Mouse (Mus musculus): ENCODE results near the gene Pla2g2e. TPM values are rescaled to one million over a fixed set of nuclear protein-coding genes. Genes with fewer than 3 reads are reported as not detected.

Gene Pla2g2e
- 0.40 TPM in 1 of 2 replicates, not detected in the other for polyA plus RNA-seq (2015; fragmentation: Nextera tagmentation; extraction: Ambion mirVana)

DNA sequence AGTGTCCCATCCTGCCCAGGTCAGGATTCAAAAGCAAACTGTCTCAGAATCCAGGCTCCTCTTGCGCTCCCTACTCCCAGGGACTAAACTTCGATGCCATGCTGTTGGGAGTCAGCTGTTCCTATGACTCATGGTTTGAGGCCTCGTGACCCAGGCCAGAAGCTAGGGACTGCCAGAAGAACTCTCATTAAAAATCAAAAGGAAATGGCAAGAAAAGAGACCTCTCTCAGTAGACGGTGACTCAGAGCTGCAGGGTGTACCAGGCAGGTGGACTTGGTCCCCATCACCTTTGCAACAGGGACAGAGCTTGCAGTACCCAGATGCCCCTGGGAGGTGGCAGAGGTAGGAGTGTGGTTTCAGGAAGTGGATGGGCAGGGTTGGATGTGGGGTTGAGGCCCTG, at the start of gene Pla2g2e:
Pla2g2e (plus strand) TSS at position 212 of the 400 bp plus-strand sequence.

DNA sequence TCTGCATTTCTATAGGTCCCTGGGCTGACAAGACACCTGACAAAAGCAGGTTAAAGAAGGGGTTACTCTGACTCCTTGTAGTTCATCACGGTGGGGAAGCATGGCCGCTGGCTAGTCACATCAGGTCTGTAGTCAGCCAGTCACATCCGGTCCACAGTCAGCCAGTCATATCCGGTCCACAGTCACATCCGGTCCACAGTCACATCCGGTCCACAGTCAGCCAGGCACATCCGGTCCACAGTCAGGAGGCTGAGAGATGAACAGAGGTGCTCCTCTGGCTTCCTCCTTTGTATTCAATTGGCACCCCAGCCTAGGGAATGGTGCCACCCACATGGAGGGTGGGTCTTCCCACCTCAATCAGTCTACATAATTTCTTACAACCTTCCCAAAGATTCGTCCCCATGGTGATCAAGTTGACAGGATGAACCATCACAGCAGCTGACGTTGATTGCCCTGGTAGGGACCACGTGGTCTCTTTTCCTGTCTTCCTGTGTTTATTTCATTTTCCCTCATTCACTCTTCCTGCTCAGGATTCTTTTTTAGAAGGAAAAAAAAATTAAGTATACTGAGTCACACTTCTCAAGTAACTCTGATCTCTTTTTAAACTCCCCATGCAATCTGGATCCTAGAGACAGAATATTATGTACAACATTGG, 14.3 kb upstream of the Pla2g2e start, which contains the start of gene Pla2g5:
Pla2g5 (minus strand) TSS at position 139 of the 655 bp plus-strand sequence.

DNA sequence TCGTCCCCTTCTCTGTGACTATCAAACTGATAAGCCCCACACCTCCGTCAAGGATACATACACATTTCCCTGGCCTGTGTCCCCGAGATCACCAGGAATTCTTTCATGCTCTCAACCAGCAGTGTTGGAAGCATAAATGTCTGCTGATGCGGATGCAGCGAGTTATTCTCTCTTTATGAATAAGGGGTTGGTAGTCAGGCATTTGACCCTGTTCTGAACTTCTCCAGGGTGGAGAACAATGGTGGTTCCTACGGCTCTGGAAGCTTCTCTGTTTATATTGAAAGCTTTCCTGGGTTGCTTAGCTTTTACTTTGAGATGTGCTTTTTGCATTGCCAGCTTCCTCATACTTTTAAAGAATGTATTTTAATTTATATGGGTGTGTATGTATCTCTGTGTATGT, 3.9 kb upstream of the Pla2g2e start, which contains the start of gene Gm13030:
Gm13030 (minus strand) TSS at position 101 of the 400 bp plus-strand sequence.

DNA sequence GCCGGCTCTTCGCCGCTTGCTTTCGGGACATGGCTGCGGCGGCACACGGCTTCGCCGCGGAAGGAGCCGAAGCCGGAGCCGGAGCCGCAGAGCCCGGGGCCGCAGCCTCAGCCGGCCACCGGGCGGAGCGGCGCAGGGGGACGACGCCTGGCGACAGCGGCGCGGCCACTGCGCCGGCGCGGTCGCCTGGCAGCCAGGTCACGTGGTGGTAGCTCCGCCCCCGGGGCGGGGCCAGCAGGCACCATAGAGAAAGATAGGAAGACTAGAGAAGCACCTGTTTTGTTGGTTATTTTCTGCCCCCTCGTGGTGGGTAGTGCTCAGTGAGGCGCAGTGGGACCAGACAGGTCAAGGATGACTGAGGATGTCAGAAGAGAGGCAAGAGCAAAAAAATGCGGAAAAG, 36.1 kb downstream of the Pla2g2e start, which contains the start of gene Otud3:
Otud3 (minus strand) TSS at position 149 of the 400 bp plus-strand sequence.

Other genes with a start within 250 kb of the Pla2g2e start
- not detected in 2 replicates for gene Vwa5b1, start 242.1 kb upstream of the Pla2g2e start, polyA plus RNA-seq (2015; fragmentation: Nextera tagmentation; extraction: Ambion mirVana)
- 0.18 and 0.21 TPM in 2 replicates for gene Pla2g2c, start 153.2 kb upstream of the Pla2g2e start, polyA plus RNA-seq (2015; fragmentation: Nextera tagmentation; extraction: Ambion mirVana)
- gene Ubxn10, start 140.8 kb upstream of the Pla2g2e start, polyA plus RNA-seq (2015; fragmentation: Nextera tagmentation; extraction: Ambion mirVana), result 0.31 and 0.37 TPM in 2 replicates
- 3.3 TPM in 1 of 2 replicates, not detected in the other for gene Pla2g2f, start 120.3 kb upstream of the Pla2g2e start, polyA plus RNA-seq (2015; fragmentation: Nextera tagmentation; extraction: Ambion mirVana)
- gene Pla2g2d, start 102.2 kb upstream of the Pla2g2e start, polyA plus RNA-seq (2015; fragmentation: Nextera tagmentation; extraction: Ambion mirVana), result 0.12 and 0.40 TPM in 2 replicates
- 1.8 and 1.9 TPM in 2 replicates for gene Pla2g5, start 14.5 kb upstream of the Pla2g2e start, polyA plus RNA-seq (2015; fragmentation: Nextera tagmentation; extraction: Ambion mirVana)
- gene Gm13030, start 4.0 kb upstream of the Pla2g2e start, polyA plus RNA-seq (2015; fragmentation: Nextera tagmentation; extraction: Ambion mirVana), result not detected in 2 replicates
- 4.2 and 4.5 TPM in 2 replicates for gene Otud3, start 36.0 kb downstream of the Pla2g2e start, polyA plus RNA-seq (2015; fragmentation: Nextera tagmentation; extraction: Ambion mirVana)
- not detected in 2 replicates for gene Rnf186, start 89.2 kb downstream of the Pla2g2e start, polyA plus RNA-seq (2015; fragmentation: Nextera tagmentation; extraction: Ambion mirVana)
- 3.7 and 4.1 TPM in 2 replicates for gene Tmco4, start 94.9 kb downstream of the Pla2g2e start, polyA plus RNA-seq (2015; fragmentation: Nextera tagmentation; extraction: Ambion mirVana)
- not detected in 2 replicates for gene Htr6, start 197.6 kb downstream of the Pla2g2e start, polyA plus RNA-seq (2015; fragmentation: Nextera tagmentation; extraction: Ambion mirVana)
- 57.6 and 57.9 TPM in 2 replicates for gene Nbl1, start 215.1 kb downstream of the Pla2g2e start, polyA plus RNA-seq (2015; fragmentation: Nextera tagmentation; extraction: Ambion mirVana)